Mouse (Mus musculus) heart, postnatal 10 days (tissue): Measurements from ENCODE around the gene Vps39. TPM values are rescaled to one million over a fixed set of nuclear protein-coding genes. Genes with fewer than 3 reads are reported as not detected.

Experiments
- DNase-seq, 2 experiments: peaks; one replicate each; pipeline ENCODE4 v3.0.0; 2021
- intact Hi-C: fragments of 180-260 bp; cut with DNase I; formaldehyde crosslinking; loops from one replicate; pipeline ENCODE4 v1.15.1; 2025
- total RNA-seq, 2 experiments: library from RNA; stranded (reverse); gene quantifications; 2 replicates each; pipeline ENCODE4 v1.2.3; 2021

The Vps39 gene
- total RNA-seq, 2 experiments from 2014 or later, result 30.6 to 35.1 TPM

- DNase-seq, result no peak
- intact Hi-C loops, result no loop called here
Measured at GRCm38 (mm10) chr2:120301076-120301475, 51.9 kb downstream of the Vps39 start.

- intact Hi-C loops, result no loop called here
- no peak for DNase-seq
Measured at GRCm38 (mm10) chr2:120299866-120300265, 53.1 kb downstream of the Vps39 start.

GRCm38 (mm10) chr2:120296160-120296559 is 56.8 kb downstream of the Vps39 start:
- DNase-seq, result no peak
- intact Hi-C loops, result no loop called here

GRCm38 (mm10) chr2:120291471-120292078 is 61.4 kb downstream of the Vps39 start:
- intact Hi-C loops, result no loop called here
- no peak for DNase-seq

- no peak for DNase-seq
- intact Hi-C loops, result no loop called here
Measured at GRCm38 (mm10) chr2:120288995-120289394, 63.9 kb downstream of the Vps39 start, which contains the start of gene Pla2g4d. Gene Pla2g4d, minus strand, starts transcription at chr2:120289197.

- intact Hi-C loops, result no loop called here
- no peak for DNase-seq
Measured at GRCm38 (mm10) chr2:120288401-120288800, 64.5 kb downstream of the Vps39 start.

- DNase-seq, result no peak
Measured at GRCm38 (mm10) chr2:120285639-120286038, 67.3 kb downstream of the Vps39 start.

GRCm38 (mm10) chr2:120284705-120285104 is 68.2 kb downstream of the Vps39 start:
- intact Hi-C loops, result loop anchor here (5.0 kb wide), 1 partner anchor 197 kb away; no protein-coding TSS in a partner anchor
- DNase-seq, result no peak

More at GRCm38 (mm10) chr2:120285639-120286038, 67.3 kb downstream of the Vps39 start:
- intact Hi-C loops, result no loop called here

- no peak for DNase-seq
- intact Hi-C loops, result loop anchor here (5.0 kb wide), 1 partner anchor 197 kb away; no protein-coding TSS in a partner anchor
Measured at GRCm38 (mm10) chr2:120284094-120284493, 68.8 kb downstream of the Vps39 start.

GRCm38 (mm10) chr2:120283550-120283949 is 69.4 kb downstream of the Vps39 start:
- DNase-seq, result no peak
- intact Hi-C loops, result loop anchor here (5.0 kb wide), 1 partner anchor 196 kb away; no protein-coding TSS in a partner anchor

GRCm38 (mm10) chr2:120281221-120281620 is 71.7 kb downstream of the Vps39 start:
- intact Hi-C loops, result loop anchor here (2.0 to 5.0 kb wide), 2 partner anchors 108 to 194 kb away; no protein-coding TSS in a partner anchor
- peak in 1 of 2 experiments; percentile 16 for DNase-seq

GRCm38 (mm10) chr2:120279961-120280360 is 73.0 kb downstream of the Vps39 start:
- peak; percentile 37 to 66 for DNase-seq
- intact Hi-C loops, result loop anchor here (2.0 to 5.0 kb wide), 2 partner anchors 107 to 193 kb away; no protein-coding TSS in a partner anchor

GRCm38 (mm10) chr2:120276951-120277350 is 76.0 kb downstream of the Vps39 start:
- intact Hi-C loops, result no loop called here
- DNase-seq, result no peak

- intact Hi-C loops, result loop anchor here (5.0 kb wide), 1 partner anchor 81 kb away; no protein-coding TSS in a partner anchor
- no peak for DNase-seq
Measured at GRCm38 (mm10) chr2:120268635-120269034, 84.3 kb downstream of the Vps39 start.

Other genes with a start within 250 kb of the Vps39 start
- gene Ehd4, start 198.5 kb downstream of the Vps39 start, total RNA-seq, result 100 to 1,000 TPM; 514 to 538 TPM
- gene Pla2g4e, start 107.8 kb downstream of the Vps39 start, total RNA-seq, result 1 to 10 TPM; 1.8 to 3.2 TPM
- gene Pla2g4d, start 63.9 kb downstream of the Vps39 start, total RNA-seq, result not detected
- not detected for gene Pla2g4f, start 39.0 kb downstream of the Vps39 start, total RNA-seq
- gene Ganc, start 50.8 kb upstream of the Vps39 start, total RNA-seq, result 10 to 100 TPM; 20.6 to 22.0 TPM
- gene Tmem87a, start 51.0 kb upstream of the Vps39 start, total RNA-seq, result 10 to 100 TPM; 21.0 to 23.8 TPM
- gene Capn3, start 102.9 kb upstream of the Vps39 start, total RNA-seq, result 1 to 10 TPM in 1 of 2 experiments, under 1 TPM in 1; 0.84 to 1.1 TPM
- 100 to 1,000 TPM; 191 to 196 TPM for gene Zfp106, start 210.7 kb upstream of the Vps39 start, total RNA-seq
- gene Snap23, start 214.5 kb upstream of the Vps39 start, total RNA-seq, result 10 to 100 TPM; 48.8 to 56.8 TPM